Mouse (Mus musculus) mouse embryonic stem cell (cell line): ENCODE results near the gene Lct.

Experiments
- in situ Hi-C, 2 experiments: fragments of 300-500 bp; cut with MboI; formaldehyde crosslinking; loops; 1 replicate in 1 of 2; 3 replicates in 1 of 2; pipeline ENCODE4 v1.14.3; 2019 to 2020; ENCODE audit warnings: low sequenced_read_pairs in 2 of 2, low pct_unique_long_range_greater_than_20kb in 1 of 2, mixed read lengths in 1 of 2; ENCODE audit not compliant: unreplicated experiment in 1 of 2

Lct gene

DNA sequence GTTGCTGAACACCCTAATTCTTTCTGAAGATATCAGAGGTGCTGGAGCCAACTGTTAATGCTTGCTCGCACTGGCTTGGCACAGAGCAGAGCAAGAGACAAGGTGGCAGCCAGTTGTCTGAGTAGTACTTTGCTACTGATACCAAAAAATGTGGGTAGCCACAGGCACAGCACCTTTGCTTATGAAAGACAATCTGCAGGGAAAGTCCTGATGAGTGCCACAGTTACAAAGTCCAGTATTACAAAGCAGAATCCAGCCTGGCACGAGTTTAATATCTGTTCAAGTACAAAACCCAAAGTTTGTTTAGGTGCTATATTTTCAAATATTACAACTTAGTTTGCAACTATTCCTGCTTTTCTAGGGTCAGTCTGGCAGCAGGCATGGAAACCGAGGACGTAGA, 92.9 kb downstream of the Lct start:
- in situ Hi-C loops, result no loop called here
